Mouse (Mus musculus) bone marrow, adult 2 months (tissue): ENCODE results near the gene Pcsk4. TPM values are rescaled to one million over a fixed set of nuclear protein-coding genes. Genes with fewer than 3 reads are reported as not detected.

Experiments used
- H3K27ac ChIP-seq: fragments of 200-500 bp; 2 replicates; pipeline ENCODE4 v1.5.1; 2012; ENCODE audit warnings: low read depth, mild to moderate bottlenecking, control low read depth, inconsistent platforms, low read length; ENCODE audit not compliant: control insufficient read depth, poor library complexity, insufficient read depth
- H3K4me1 ChIP-seq: fragments of 200-500 bp; 2 replicates; pipeline ENCODE4 v1.6.1; 2011; ENCODE audit warnings: low read length; ENCODE audit not compliant: control insufficient read depth, insufficient read depth
- H3K4me3 ChIP-seq: fragments of 200-500 bp; replicated peaks from 2 replicates; pipeline ENCODE3; 2011; ENCODE audit warnings: mild to moderate bottlenecking, low read depth, low read length, control low read depth; ENCODE audit not compliant: control insufficient read depth
- CTCF ChIP-seq: fragments of 200-500 bp; IDR thresholded peaks from 2 replicates; pipeline ENCODE4 v1.5.1; 2011; ENCODE audit warnings: low read length, control low read depth; ENCODE audit not compliant: control insufficient read depth, insufficient read depth
- POLR2A ChIP-seq: fragments of 200-500 bp; IDR thresholded peaks from 2 replicates; pipeline ENCODE4 v1.6.1; 2011; ENCODE audit warnings: low read depth, mild to moderate bottlenecking, control low read depth, low read length, borderline replicate concordance; ENCODE audit not compliant: control insufficient read depth
- WGBS: fragments of 180-500 bp; shearing (Covaris S2); methylation state at CpG from one replicate; pipeline ENCODE4 v1.1.7; 2018; 5-methylcytosine and 5-hydroxymethylcytosine counted together
- polyA plus RNA-seq: library from polyadenylated mRNA; stranded (reverse); fragments of >200 nt; gene quantifications from 2 replicates; pipeline ENCODE4 v1.2.4, GENCODE M21; 2011; ENCODE audit warnings: low replicate concordance; ENCODE audit not compliant: missing spikeins, insufficient read depth, insufficient read length

Pcsk4 gene
- polyA plus RNA-seq, 1 experiment, result not detected

DNA sequence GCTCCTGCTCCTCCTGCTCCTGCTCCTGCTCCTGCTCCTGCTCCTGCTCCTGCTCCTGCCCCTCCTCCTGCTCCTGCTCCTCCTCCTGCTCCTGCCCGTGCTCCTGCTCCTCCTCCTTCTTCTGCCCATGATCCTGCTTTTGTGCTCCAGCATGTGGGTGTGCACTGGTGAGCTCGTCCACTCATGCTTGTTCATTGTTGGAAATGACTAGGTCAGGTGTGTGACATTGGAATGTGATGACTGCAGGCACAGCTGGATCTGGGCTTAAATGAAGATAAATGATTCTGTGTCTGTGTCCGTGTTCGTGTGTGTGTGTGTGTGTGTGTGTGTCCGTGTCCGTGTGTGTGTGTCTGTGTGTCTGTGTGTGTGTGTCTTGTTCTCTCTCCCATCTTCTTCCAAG is 39.1 kb upstream of the Pcsk4 start:
- Histone ChIP-seq H3K4me1 (no peaks in the 10 kb centered on the region; the same call in 1 of the 2 replicates), H3K4me3 (no peak overlapping the region), H3K27ac (no peak overlapping the region)
- WGBS, result 77% methylated on average over 6 of the region's 6 CpGs
- TF ChIP-seq CTCF, result no peak
- no peak for TF ChIP-seq POLR2A

DNA sequence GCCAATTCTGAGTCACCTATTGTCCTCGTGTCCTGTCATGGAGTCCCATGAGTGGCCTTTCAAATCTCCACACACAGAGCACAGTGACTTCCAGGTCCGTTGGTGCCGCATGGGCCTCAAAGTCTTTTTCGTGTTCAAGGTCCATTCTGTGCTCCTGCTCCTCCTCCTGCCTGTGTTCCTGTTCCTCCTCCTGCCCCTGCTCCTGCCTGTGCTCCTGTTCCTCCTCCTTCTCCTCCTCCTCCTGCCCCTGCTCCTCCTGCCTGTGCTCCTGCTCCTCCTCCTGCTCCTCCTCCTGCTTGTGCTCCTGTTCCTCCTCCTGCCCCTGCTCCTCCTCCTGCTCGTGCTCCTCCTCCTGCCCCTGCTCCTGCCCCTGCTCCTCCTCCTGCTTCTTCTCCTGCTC is 38.7 kb upstream of the Pcsk4 start:
- no peak overlapping the region for H3K4me3 ChIP-seq
- no peak overlapping the region for H3K27ac ChIP-seq
- TF ChIP-seq POLR2A (no peak), CTCF (no peak)
- WGBS, result 66% methylated on average over 5 of the region's 5 CpGs
- no peaks in the 10 kb centered on the region; the same call in 1 of the 2 replicates for H3K4me1 ChIP-seq

DNA sequence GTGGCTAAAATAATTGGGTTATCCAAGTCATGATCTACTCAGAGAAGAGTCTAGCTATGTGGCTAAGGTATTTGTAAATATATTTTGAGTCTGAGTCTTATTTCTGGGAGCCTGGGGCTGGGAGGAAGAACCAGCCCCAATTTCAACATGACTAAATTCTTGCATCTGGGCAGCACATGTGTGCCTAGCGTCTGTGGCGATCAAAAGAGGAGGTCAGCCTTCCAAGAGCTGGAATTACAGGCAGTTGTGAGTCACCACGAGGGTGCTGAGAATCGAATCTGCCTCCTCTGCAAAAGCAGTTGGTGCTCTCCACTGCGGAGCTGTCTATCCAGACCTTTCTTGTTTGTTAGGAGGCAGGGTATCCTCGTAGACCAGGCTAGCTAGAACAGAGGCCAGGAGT is 36.4 kb upstream of the Pcsk4 start:
- 58% methylated on average over 6 of the region's 6 CpGs for WGBS
- Histone ChIP-seq H3K4me1 (no peaks in the 10 kb centered on the region), H3K27ac (no peak overlapping the region), H3K4me3 (no peak overlapping the region)
- TF ChIP-seq CTCF (no peak), POLR2A (no peak)

GRCm38 (mm10) chr10:80363734-80364133 is 34.4 kb upstream of the Pcsk4 start:
- WGBS, result 53% methylated on average over 6 of the region's 6 CpGs
- H3K27ac ChIP-seq, result no peak overlapping the region
- H3K4me1 ChIP-seq, result no peaks in the 10 kb centered on the region
- no peak for TF ChIP-seq CTCF
- no peak for TF ChIP-seq POLR2A
- H3K4me3 ChIP-seq, result no peak overlapping the region

DNA sequence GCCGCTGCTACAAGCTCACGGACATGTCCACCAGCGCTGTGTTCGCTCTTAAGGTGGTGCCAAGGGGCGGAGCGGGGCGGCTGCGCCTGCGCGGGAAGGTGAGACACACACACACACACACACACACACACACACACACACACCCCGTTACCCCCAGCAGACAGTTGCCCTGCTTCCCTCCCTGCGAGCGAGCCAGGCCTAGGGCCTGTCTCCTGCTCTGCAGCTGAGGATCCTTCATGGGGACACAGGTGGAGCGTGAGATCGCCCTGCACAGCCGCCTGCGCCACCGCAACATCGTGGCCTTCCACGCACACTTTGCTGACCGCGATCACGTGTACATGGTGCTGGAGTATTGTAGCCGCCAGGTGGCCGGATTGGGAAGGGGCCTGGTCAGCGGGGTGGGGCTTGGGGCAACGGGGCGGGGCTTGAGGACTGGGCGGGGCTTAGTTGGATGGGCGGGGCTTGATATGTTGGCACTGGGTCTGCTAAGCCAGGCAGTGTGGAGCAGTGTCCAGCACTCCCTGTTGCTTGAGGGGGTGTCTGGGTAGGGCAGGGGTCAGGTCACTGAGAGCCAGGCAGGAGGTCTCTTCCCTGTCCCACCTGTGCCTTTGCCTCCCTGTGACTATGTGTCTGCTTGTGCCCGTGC is 28.8 kb upstream of the Pcsk4 start:
- Histone ChIP-seq H3K4me1 (no peaks in the 10 kb centered on the region), H3K27ac (no peak overlapping the region), H3K4me3 (no peak overlapping the region)
- TF ChIP-seq CTCF (no peak), POLR2A (no peak)
- 6% methylated on average over 31 of the region's 31 CpGs for WGBS

DNA sequence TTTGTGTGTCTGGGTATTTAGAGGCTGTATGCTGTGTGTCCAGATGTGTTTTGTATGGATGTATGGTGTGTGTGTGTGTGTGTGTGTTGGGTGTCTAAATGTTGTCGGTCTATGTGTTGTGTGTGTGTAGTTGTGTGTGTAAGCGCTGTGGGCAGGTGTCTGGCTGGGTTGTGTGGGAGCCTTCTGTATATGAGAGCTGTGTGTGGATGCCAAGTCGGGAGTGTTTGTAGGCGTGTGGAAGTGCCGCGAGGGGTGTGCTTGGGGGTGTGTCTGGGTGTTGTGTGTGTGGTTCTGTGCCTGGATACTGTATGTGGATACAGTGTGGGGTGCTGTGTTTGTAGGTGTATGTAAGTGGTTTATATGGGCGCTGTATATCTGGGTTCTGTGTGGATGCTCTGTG is 28.0 kb upstream of the Pcsk4 start:
- 27% methylated on average over 7 of the region's 7 CpGs for WGBS
- Histone ChIP-seq H3K4me3 (no peak overlapping the region), H3K4me1 (no peaks in the 10 kb centered on the region), H3K27ac (no peak overlapping the region)
- TF ChIP-seq POLR2A (no peak), CTCF (no peak)

DNA sequence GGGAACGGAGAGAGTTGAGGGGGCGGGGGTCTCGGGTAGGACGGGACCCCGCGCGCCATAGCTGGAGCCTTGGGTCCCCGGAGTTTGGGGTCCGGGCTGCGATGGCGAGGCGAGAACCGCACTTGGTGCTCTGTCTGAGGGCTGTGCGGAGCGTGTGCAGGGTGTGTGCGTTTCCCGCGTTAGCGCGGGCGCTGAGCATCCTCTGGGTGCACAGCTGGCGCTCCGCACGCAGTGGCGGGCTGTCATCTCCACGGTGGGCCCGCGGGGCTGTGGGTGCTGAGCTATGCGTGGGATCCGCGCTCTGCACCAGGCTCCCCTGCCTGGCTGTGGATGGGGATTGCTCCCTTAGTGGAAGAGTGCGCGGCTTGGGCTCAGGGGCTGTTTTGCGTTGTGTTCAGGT is 27.4 kb upstream of the Pcsk4 start:
- H3K4me1 ChIP-seq, result no peaks in the 10 kb centered on the region
- no peak overlapping the region for H3K4me3 ChIP-seq
- no peak for TF ChIP-seq CTCF
- no peak for TF ChIP-seq POLR2A
- H3K27ac ChIP-seq, result no peak overlapping the region
- WGBS, result 6% methylated on average over 34 of the region's 34 CpGs

DNA sequence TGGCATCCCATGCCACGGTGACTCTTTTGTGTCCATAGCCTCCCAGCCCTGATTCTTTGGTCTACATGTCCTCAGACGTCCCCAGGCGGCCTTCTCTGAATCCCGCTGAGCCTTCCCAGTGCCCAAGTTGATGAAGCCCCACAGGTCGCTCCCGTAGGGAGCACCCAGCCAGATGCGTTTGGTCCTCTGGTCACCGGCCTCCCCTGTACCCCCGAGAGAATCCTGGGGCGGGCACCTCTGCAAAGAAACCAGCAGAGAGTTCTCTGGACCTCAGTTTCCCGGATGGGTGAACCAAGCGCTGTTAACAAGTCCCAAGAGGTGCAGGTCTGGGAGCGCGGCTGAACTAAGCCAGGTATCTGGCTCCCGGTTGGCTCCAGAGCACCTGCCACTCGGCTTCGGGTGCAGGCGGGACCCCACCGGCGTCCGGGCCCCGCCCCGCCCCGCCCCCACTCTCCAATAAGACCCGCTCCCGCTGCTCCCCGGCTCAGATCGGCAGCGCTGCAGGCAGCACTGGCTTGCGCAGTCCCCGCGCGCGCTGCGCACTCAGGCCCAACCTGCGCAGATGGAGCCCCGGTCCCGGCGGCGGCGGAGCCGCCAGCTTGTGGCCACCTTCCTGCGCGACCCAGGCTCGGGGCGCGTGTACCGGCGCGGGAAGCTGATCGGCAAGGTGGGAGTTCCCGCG is 26.8 kb upstream of the Pcsk4 start, which contains the start of gene Plk5:
TSS of gene Plk5 (plus strand) at position 459 of the 682 bp plus-strand sequence.
- no peak for TF ChIP-seq CTCF
- TF ChIP-seq POLR2A, result no peak
- 2% methylated on average over 53 of the region's 53 CpGs for WGBS
- Histone ChIP-seq H3K4me3 (no peak within 1 kb of the TSS), H3K4me1 (no peaks in the 10 kb centered on the region), H3K27ac (no peak within 1 kb of the TSS; the same call in 1 of the 2 replicates)
